Mouse (Mus musculus) bone marrow macrophage, adult 2 months (primary cell): ENCODE measurements around the gene Tmub1.

Experiments
- CTCF ChIP-seq: IDR thresholded peaks from 2 replicates; pipeline ENCODE4 v1.5.1; 2012; ENCODE audit warnings: low read depth, mild to moderate bottlenecking, low read length, moderate library complexity
- POLR2A ChIP-seq: IDR thresholded peaks from 2 replicates; pipeline ENCODE4 v1.6.1; 2012; ENCODE audit warnings: mild to moderate bottlenecking, low read depth, low read length, borderline replicate concordance

DNA sequence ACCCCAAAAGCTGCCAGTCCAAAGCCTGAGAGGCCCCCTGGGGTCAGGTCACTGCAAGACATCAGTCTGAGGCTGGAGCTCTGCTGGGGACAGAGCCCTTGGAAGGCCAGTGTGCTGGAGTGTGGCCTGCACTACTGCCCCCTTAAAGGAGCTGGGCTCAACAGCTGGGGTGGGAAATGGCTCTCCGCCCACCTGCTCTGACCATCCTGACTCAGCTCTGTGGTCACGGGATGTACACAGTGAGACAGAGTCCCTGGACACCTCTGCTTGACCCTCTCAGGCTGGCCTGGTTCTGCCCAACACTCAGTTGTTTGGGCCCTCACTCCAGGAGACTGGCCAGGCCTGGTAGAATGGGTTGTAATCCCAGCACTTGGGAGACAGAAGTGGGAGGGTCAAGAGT, 38.2 kb downstream of the Tmub1 start:
- TF ChIP-seq CTCF (no peak), POLR2A (no peak)
